Mouse (Mus musculus) E14TG2a.4 (cell line): ENCODE measurements around the gene Zfyve21.

Experiments used
- H3K27me3 ChIP-seq: 2 replicates; pipeline ENCODE4 v1.6.1; 2014; ENCODE audit warnings: low read length, control low read depth; ENCODE audit not compliant: insufficient read depth
- H3K36me3 ChIP-seq: 2 replicates; pipeline ENCODE4 v1.6.1; 2014; ENCODE audit warnings: low read length, control low read depth; ENCODE audit not compliant: insufficient read depth
- H3K4me1 ChIP-seq: replicated peaks from 2 replicates; pipeline ENCODE4 v1.6.1; 2014; ENCODE audit warnings: low read depth, low read length, control low read depth
- H3K4me3 ChIP-seq: replicated peaks from 2 replicates; pipeline ENCODE4 v1.5.1; 2014; ENCODE audit warnings: mild to moderate bottlenecking, low read length
- H3K9me3 ChIP-seq: 2 replicates; pipeline ENCODE4 v1.6.1; 2014; ENCODE audit warnings: low read length, control low read depth
- CTCF ChIP-seq: conservative IDR thresholded peaks from 2 replicates; pipeline ENCODE4 v1.5.1; 2014; ENCODE audit warnings: low read length
- NANOG ChIP-seq: IDR thresholded peaks from 2 replicates; pipeline ENCODE4 v1.6.1; 2014; ENCODE audit warnings: borderline replicate concordance, low read length, mixed read lengths
- POU5F1 ChIP-seq: IDR thresholded peaks from 2 replicates; pipeline ENCODE4 v1.6.1; 2014; ENCODE audit warnings: low read length, borderline replicate concordance

The Zfyve21 gene

DNA sequence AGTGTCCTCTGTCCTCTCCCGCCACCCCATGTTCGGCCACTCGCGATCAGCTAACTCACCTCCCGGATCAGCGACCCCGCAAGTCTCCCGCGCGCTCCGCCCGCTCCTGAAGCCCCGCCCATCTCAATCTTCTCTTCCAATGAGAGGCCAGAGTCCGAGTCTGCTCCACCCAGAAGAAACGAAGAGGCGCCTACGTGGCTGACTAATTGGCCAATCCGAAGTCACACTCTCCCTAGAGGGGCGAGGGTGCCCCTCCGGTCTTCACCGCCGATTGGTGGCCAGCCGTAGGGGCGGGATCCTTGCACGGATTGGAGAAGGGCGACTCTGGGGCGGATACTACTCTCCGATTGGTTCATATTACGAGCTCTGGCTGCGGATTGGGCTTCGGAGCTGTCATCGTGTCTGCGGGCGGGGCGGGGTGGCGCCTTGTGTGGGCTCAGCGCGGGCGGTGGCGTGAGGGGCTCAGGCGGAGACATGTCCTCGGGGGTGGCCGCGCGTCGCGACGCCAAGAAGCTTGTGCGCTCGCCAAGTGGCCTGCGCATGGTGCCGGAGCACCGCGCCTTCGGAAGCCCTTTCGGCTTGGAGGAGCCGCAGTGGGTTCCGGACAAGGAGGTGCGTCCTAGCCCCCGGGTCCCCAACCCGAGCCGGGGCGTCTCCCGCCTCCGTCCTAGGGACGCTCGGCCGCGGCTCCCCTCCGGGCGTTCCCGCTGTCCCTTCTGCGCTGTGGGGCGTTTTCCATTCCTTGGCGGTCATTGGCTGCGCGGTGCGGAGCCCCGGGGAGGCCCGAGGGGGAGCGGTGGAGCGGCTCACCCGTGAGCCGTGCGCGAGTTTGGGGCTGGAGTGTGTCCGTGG is at the start of gene Zfyve21, which contains the start of gene Xrcc3:
Zfyve21 (plus strand) TSS at position 405 of the 852 bp plus-strand sequence.
Xrcc3 (minus strand) TSS at position 108 of the 852 bp plus-strand sequence.
- peak within 1 kb of the TSS; percentile 98 for H3K4me3 ChIP-seq
- TF ChIP-seq NANOG: no peak
- no peak for TF ChIP-seq POU5F1
- no peak for TF ChIP-seq CTCF
- H3K36me3 ChIP-seq: peaks cover 33% of the 10 kb centered on the region
- peaks cover 75% of the 10 kb centered on the region for H3K4me1 ChIP-seq
- H3K27me3 ChIP-seq: no peaks in the 10 kb centered on the region; the same call in 1 of the 2 replicates
- H3K9me3 ChIP-seq: no peaks in the 10 kb centered on the region

DNA sequence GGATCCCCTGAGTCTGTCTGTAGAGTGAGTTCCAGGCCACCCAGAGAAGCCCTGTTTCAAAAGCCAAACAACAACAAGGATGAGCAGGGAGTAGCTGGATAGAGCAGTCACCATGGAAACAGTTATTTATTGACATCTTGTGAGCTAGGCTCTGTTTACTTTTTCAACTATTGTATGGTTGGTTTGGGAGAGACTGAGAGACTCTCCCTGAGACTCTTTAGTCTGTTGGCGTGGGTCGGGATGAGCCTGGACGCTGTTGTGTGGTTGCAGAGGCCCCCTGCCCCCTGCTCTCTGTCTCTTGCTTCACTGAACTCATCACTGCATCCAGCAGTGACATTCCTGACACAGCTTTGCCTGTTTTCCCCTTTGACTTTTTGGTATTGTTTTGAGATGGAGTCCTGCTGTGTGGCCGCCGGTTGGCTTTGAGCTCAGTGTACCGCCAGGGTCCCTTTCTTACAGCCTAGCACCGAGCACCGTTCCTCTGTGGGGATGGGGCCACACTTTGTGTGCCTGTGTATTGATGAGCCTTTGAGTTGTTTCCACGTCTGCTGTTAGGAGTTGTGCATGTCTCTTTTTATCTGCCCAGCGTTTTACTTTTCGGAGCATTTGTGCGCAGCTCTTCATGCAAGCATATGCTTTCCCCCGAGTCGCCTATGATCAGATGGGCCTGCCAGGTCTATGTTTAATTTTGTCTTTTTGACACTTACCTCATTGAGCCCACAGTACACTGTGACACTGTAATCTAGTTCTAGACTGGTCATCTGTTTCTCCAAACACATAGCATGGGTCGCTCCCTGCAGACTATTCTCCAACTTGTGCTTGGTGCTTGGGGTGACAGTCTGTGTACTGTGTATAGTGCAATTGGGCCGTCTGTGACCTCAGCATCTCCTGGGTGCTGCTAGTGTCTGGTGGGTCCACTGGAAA is 47.4 kb upstream of the Zfyve21 start:
- peaks cover 23% of the 10 kb centered on the region for H3K36me3 ChIP-seq
- H3K9me3 ChIP-seq: no peaks in the 10 kb centered on the region
- TF ChIP-seq CTCF (no peak), NANOG (no peak; the same call in 1 of the 2 replicates), POU5F1 (no peak)
- peak overlapping the region; percentile 29 for H3K4me3 ChIP-seq
- peaks cover 88% of the 10 kb centered on the region for H3K4me1 ChIP-seq
- H3K27me3 ChIP-seq: no peaks in the 10 kb centered on the region

DNA sequence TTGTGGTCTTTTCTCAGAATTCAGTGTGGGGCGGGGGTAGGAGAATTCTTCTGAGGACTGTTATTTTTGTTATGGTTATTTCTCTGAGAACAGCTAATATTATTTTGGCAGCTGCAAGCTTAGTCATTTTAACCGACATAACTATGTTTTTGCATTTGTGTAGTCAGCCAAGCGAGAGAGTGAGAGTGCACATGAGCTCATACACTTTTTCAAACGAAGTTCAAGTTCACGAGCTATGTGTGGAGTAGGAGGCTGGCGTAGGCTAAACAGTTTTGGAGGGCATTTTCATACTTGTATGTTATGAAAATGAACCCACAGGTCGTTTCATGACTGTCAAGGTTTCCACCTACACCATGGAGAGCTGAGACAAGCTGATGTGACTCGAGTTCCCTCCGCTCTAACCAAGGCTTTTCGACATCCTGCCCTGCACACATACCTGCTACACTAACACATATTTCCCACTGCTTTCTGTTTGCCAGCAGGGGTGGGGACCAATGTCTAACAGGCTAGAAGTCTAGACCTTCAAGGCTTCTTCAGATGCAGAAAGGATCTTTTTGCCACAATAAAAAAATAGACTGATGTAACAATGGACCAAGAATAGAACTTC is 45.5 kb upstream of the Zfyve21 start:
- Histone ChIP-seq H3K27me3 (no peaks in the 10 kb centered on the region), H3K36me3 (peaks cover 30% of the 10 kb centered on the region), H3K4me1 (peaks cover 73% of the 10 kb centered on the region), H3K4me3 (no peak overlapping the region), H3K9me3 (no peaks in the 10 kb centered on the region)
- TF ChIP-seq NANOG (no peak), POU5F1 (no peak)

DNA sequence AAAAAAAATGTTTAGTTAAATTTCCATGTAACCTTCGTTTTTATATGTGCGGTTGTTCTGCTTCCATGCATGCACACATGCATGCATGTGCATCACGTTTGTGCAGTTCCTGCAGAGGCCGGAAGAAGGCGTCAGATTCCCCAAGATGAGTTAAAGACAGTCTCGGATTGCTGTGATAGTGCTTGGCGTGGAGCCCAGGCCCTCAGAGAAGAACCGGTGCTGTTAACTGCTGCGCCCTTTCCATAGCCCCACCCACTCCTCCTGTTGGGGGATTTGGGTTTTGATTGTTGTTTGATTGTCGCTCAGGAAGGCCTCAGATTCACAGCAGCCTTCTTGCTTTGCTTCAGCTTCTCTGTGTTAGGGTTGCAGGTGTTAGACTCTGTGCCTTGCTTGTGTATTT is 44.7 kb upstream of the Zfyve21 start:
- no peaks in the 10 kb centered on the region for H3K27me3 ChIP-seq
- H3K4me1 ChIP-seq: peaks cover 75% of the 10 kb centered on the region
- peaks cover 33% of the 10 kb centered on the region for H3K36me3 ChIP-seq
- no peaks in the 10 kb centered on the region for H3K9me3 ChIP-seq
- TF ChIP-seq POU5F1 (no peak), NANOG (peak; percentile 83), CTCF (peak; percentile 42; the same call in 1 of the 2 replicates)
- no peak overlapping the region for H3K4me3 ChIP-seq

DNA sequence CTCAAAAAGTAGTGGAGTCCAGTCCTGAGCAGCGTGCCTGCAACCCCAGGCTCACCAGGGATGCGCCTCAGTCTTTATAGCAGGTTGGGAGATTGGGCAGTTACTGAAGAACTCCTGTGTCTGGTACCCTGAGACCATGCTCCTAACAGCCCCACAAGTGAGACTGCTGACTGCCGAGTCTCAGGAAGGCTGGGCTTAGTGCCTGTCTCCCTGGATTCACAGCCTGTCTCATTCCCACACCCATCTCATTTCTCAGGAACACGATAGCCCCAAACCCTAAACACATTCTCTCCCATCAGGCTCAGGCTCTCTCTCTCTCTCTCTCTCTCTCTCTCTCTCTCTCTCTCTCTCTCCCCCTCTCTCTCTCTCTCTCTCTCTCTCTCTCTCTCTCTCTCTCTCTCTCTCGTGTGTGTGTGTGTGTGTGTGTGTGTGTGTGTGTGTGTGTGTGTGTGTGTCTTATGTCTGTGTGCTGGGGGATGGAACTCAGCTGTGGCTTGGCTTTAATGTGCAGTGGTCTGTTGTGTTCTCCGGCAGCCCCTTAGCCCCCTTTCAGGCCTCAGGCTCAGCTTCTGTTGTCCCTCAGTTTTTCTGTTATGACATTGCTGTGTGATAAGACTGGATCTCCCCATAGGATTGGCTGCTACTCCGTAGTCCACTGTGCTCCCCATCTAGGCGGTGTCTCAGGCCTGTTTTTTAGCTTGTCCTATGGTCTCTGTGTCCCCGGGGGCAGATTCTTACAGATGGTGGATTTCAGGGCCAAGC is 44.0 kb upstream of the Zfyve21 start:
- Histone ChIP-seq H3K4me3 (no peak overlapping the region), H3K36me3 (peaks cover 39% of the 10 kb centered on the region), H3K27me3 (no peaks in the 10 kb centered on the region), H3K9me3 (no peaks in the 10 kb centered on the region), H3K4me1 (peaks cover 77% of the 10 kb centered on the region)
- no peak for TF ChIP-seq CTCF
- TF ChIP-seq NANOG: no peak
- no peak for TF ChIP-seq POU5F1

DNA sequence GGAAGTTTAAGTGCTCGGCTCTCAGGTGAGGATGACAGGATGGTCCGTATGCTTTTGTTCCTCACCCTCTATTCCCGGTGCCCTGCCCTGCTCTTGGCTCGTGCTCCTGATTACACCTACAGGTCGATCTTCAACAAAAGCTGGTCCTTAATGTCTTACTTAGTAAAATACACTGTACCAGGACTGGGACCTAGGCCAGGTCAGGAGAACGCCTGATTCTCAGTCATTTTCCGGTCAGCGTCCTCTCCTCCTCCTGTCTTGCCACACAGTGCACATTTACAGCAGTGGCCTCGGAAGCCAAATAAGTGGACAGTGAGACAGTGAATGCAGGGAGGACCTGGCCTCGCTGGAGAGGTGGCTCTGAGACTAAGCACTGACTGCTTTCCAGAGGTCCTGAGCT is 43.3 kb upstream of the Zfyve21 start:
- peaks cover 46% of the 10 kb centered on the region for H3K36me3 ChIP-seq
- H3K9me3 ChIP-seq: no peaks in the 10 kb centered on the region
- H3K4me3 ChIP-seq: no peak overlapping the region
- TF ChIP-seq NANOG: no peak
- TF ChIP-seq POU5F1: no peak
- no peak for TF ChIP-seq CTCF
- no peaks in the 10 kb centered on the region for H3K27me3 ChIP-seq
- H3K4me1 ChIP-seq: peaks cover 74% of the 10 kb centered on the region

DNA sequence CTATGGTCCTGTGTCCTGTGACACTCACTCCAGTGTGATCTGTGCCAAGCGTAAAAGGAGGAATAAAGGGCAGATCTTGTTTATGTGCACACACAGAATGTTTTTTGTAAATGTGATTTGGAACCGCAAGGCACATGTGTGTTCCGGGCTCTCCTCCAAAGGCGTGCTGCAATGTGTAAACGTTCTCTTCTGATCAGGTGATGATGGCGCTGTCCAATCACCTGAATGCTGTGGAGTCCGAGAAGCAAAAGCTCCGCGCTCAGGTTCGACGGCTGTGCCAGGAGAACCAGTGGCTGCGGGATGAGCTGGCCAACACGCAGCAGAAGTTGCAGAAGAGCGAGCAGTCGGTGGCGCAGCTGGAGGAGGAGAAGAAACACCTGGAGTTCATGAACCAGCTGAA is 39.8 kb upstream of the Zfyve21 start:
- Histone ChIP-seq H3K9me3 (no peaks in the 10 kb centered on the region), H3K36me3 (peaks cover 72% of the 10 kb centered on the region), H3K4me3 (peak overlapping the region; percentile 48), H3K27me3 (no peaks in the 10 kb centered on the region), H3K4me1 (peaks cover 46% of the 10 kb centered on the region)
- no peak for TF ChIP-seq CTCF
- no peak for TF ChIP-seq POU5F1
- TF ChIP-seq NANOG: no peak

DNA sequence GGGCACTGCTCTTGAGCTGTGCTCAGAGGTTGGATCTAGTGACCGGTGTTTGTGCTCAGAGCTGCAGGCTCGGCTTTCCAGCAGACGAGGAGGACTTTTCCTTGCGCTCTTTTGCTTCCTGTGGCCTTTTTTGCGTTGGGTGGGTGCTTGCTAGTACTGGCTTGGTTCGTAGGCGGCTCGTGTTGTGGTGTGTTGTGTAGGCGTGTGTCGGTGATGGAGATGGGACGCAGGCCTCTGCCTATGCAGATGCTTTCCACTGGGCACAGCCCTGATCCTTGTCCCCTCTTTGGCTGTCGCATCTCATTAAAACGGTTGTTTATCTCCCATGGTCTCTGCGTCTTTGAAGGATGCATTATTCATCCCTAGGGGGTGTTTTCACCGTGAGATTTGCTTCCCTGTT is 39.1 kb upstream of the Zfyve21 start:
- H3K4me3 ChIP-seq: peak overlapping the region; percentile 48; the same call in 1 of the 2 replicates
- no peak for TF ChIP-seq NANOG
- TF ChIP-seq CTCF: no peak
- no peak for TF ChIP-seq POU5F1

More for the DNA sequence above, 39.1 kb upstream of the Zfyve21 start:
- peaks cover 78% of the 10 kb centered on the region for H3K36me3 ChIP-seq
- H3K27me3 ChIP-seq: no peaks in the 10 kb centered on the region
- H3K4me1 ChIP-seq: peaks cover 39% of the 10 kb centered on the region
- no peaks in the 10 kb centered on the region for H3K9me3 ChIP-seq
